Mouse (Mus musculus): ENCODE results near the gene Astn2. TPM values are rescaled to one million over a fixed set of nuclear protein-coding genes. Genes with fewer than 3 reads are reported as not detected.

Gene Astn2
- total RNA-seq, 4 experiments from 2014 or later, result 35.3 to 42.9 (median 39.7) TPM

GRCm38 (mm10) chr4:65888332-65888993 is 515.9 kb downstream of the Astn2 start:
- no peak for DNase-seq (ENCODE audit: low spot score in 2 of 2)

- no peak for DNase-seq (ENCODE audit: low spot score in 2 of 2)
Observed at GRCm38 (mm10) chr4:65886862-65887261, 517.5 kb downstream of the Astn2 start.

- peak in 1 of 2 experiments; percentile 16 for DNase-seq (ENCODE audit: low spot score in 2 of 2)
Observed at GRCm38 (mm10) chr4:65885921-65886320, 518.5 kb downstream of the Astn2 start.

- no peak for DNase-seq (ENCODE audit: low spot score in 2 of 2)
Observed at GRCm38 (mm10) chr4:65874236-65874781, 530.1 kb downstream of the Astn2 start.

GRCm38 (mm10) chr4:65864551-65864950 is 539.9 kb downstream of the Astn2 start:
- DNase-seq (ENCODE audit: low spot score in 2 of 2), result no peak

GRCm38 (mm10) chr4:65843191-65843590 is 561.2 kb downstream of the Astn2 start:
- DNase-seq (ENCODE audit: low spot score in 2 of 2), result no peak

GRCm38 (mm10) chr4:65839550-65840000 is 564.8 kb downstream of the Astn2 start:
- DNase-seq (ENCODE audit: low spot score in 2 of 2), result peak in 1 of 2 experiments; percentile 58

GRCm38 (mm10) chr4:65838781-65839180 is 565.6 kb downstream of the Astn2 start:
- DNase-seq (ENCODE audit: low spot score in 2 of 2), result no peak

GRCm38 (mm10) chr4:65832971-65833370 is 571.4 kb downstream of the Astn2 start:
- no peak for DNase-seq (ENCODE audit: low spot score in 2 of 2)

- DNase-seq (ENCODE audit: low spot score in 2 of 2), result no peak
Observed at GRCm38 (mm10) chr4:65831872-65832271, 572.5 kb downstream of the Astn2 start.

- DNase-seq (ENCODE audit: low spot score in 2 of 2), result no peak
Observed at GRCm38 (mm10) chr4:65830495-65830894, 573.9 kb downstream of the Astn2 start.

- no peak for DNase-seq (ENCODE audit: low spot score in 2 of 2)
Observed at GRCm38 (mm10) chr4:65821070-65821469, 583.3 kb downstream of the Astn2 start.

GRCm38 (mm10) chr4:65820236-65820635 is 584.2 kb downstream of the Astn2 start:
- DNase-seq (ENCODE audit: low spot score in 2 of 2), result no peak

- no peak for DNase-seq (ENCODE audit: low spot score in 2 of 2)
Observed at GRCm38 (mm10) chr4:65819835-65820234, 584.6 kb downstream of the Astn2 start.

- no peak for DNase-seq (ENCODE audit: low spot score in 2 of 2)
Observed at GRCm38 (mm10) chr4:65814176-65814535, 590.3 kb downstream of the Astn2 start.

- no peak for DNase-seq (ENCODE audit: low spot score in 2 of 2)
Observed at GRCm38 (mm10) chr4:65813500-65814175, 590.8 kb downstream of the Astn2 start.

- DNase-seq (ENCODE audit: low spot score in 2 of 2), result no peak
Observed at GRCm38 (mm10) chr4:65807341-65807740, 597.1 kb downstream of the Astn2 start.

- no peak for DNase-seq (ENCODE audit: low spot score in 2 of 2)
Observed at GRCm38 (mm10) chr4:65801204-65801603, 603.2 kb downstream of the Astn2 start.

- no peak for DNase-seq (ENCODE audit: low spot score in 2 of 2)
Observed at GRCm38 (mm10) chr4:65791051-65791450, 613.4 kb downstream of the Astn2 start.

- DNase-seq (ENCODE audit: low spot score in 2 of 2), result no peak
Observed at GRCm38 (mm10) chr4:65773368-65774010, 630.9 kb downstream of the Astn2 start.

- DNase-seq (ENCODE audit: low spot score in 2 of 2), result no peak
Observed at GRCm38 (mm10) chr4:65770952-65771351, 633.5 kb downstream of the Astn2 start.

- peak in 1 of 2 experiments; percentile 34 for DNase-seq (ENCODE audit: low spot score in 2 of 2)
Observed at GRCm38 (mm10) chr4:65767919-65768318, 636.5 kb downstream of the Astn2 start.
